Comparison of ENCODE assay signal across 26 mouse cellular contexts in genomic region chr1:162453030-162453429, GRCm38 (mm10). TPM values are rescaled to one million over a fixed set of nuclear protein-coding genes. Genes with fewer than 3 reads are reported as not detected.
"Had no signal": no experiment of that assay in that cellular context is flagged by ENCODE, and none has a peak within 500 bp of the region (broad histone marks: within the 10 kb centered on the region; RNA-seq: fewer than 3 reads in every experiment).

No protein-coding gene starts in this region.

- DNase-seq: liver; liver, embryonic 13.5 days; liver, postnatal 0 days; lung, adult 18-20 months; lung, adult 2 months; lung, postnatal 4 days had no signal

- H3K4me3 ChIP-seq: limb, embryonic 10.5 days; limb, embryonic 12.5 days; limb, embryonic 13.5 days; limb, embryonic 15.5 days; liver, embryonic 12.5 days; liver, embryonic 13.5 days; liver, embryonic 15.5 days; lung, embryonic 15.5 days; megakaryocyte, embryonic 14.5 days; midbrain, embryonic 10.5 days; midbrain, embryonic 12.5 days; midbrain, embryonic 13.5 days; midbrain, embryonic 15.5 days; myocyte; neural tube, embryonic 12.5 days; neural tube, embryonic 13.5 days had no signal

- H3K27me3 ChIP-seq: limb, embryonic 12.5 days; limb, embryonic 13.5 days; limb, embryonic 15.5 days; liver, embryonic 12.5 days; liver, embryonic 13.5 days; liver, embryonic 15.5 days; lung, embryonic 15.5 days; megakaryocyte, embryonic 14.5 days; midbrain, embryonic 12.5 days; midbrain, embryonic 13.5 days; midbrain, embryonic 15.5 days; neural tube, embryonic 12.5 days; neural tube, embryonic 13.5 days had no signal

- H3K4me1 ChIP-seq: liver, embryonic 15.5 days; megakaryocyte, embryonic 14.5 days; midbrain, embryonic 10.5 days; midbrain, embryonic 12.5 days; midbrain, embryonic 15.5 days had no signal

- H3K4me2 ChIP-seq: limb, embryonic 12.5 days; limb, embryonic 13.5 days; limb, embryonic 15.5 days; liver, embryonic 11.5 days; liver, embryonic 12.5 days; liver, embryonic 13.5 days; liver, embryonic 15.5 days; lung, embryonic 14.5 days; lung, embryonic 15.5 days; midbrain, embryonic 11.5 days; midbrain, embryonic 12.5 days; midbrain, embryonic 13.5 days; midbrain, embryonic 15.5 days; neural tube, embryonic 12.5 days; neural tube, embryonic 13.5 days had no signal

- ATAC-seq: liver, embryonic 12.5 days; liver, postnatal 0 days; midbrain, embryonic 13.5 days had no signal

- H3K36me3 ChIP-seq: limb, embryonic 10.5 days; limb, embryonic 12.5 days; limb, embryonic 13.5 days; limb, embryonic 15.5 days; liver, embryonic 12.5 days; liver, embryonic 13.5 days; liver, embryonic 15.5 days; lung, embryonic 15.5 days; midbrain, embryonic 10.5 days; midbrain, embryonic 12.5 days; midbrain, embryonic 13.5 days; midbrain, embryonic 15.5 days; neural tube, embryonic 12.5 days; neural tube, embryonic 13.5 days had no signal

- H3K27ac ChIP-seq: limb, embryonic 10.5 days; limb, embryonic 12.5 days; limb, embryonic 13.5 days; limb, embryonic 15.5 days; liver, embryonic 12.5 days; liver, embryonic 13.5 days; liver, embryonic 14.5 days; liver, embryonic 15.5 days; lung, embryonic 15.5 days; macrophage; midbrain, embryonic 10.5 days; midbrain, embryonic 12.5 days; midbrain, embryonic 13.5 days; midbrain, embryonic 15.5 days; neural tube, embryonic 12.5 days; neural tube, embryonic 13.5 days had no signal

- H3K9ac ChIP-seq: limb, embryonic 12.5 days; limb, embryonic 13.5 days; limb, embryonic 15.5 days; liver, embryonic 12.5 days; liver, embryonic 13.5 days; liver, embryonic 14.5 days; liver, embryonic 15.5 days; liver, postnatal 0 days; lung, embryonic 14.5 days; lung, embryonic 15.5 days; midbrain, embryonic 12.5 days; midbrain, embryonic 13.5 days; midbrain, embryonic 15.5 days; neural tube, embryonic 12.5 days; neural tube, embryonic 13.5 days had no signal

- H3K9me3 ChIP-seq: limb, embryonic 10.5 days; limb, embryonic 13.5 days; limb, embryonic 15.5 days; liver, embryonic 12.5 days; liver, embryonic 13.5 days; liver, embryonic 15.5 days; lung, embryonic 15.5 days; megakaryocyte, embryonic 14.5 days; midbrain, embryonic 10.5 days; midbrain, embryonic 12.5 days; midbrain, embryonic 13.5 days; midbrain, embryonic 15.5 days; neural tube, embryonic 12.5 days; neural tube, embryonic 13.5 days had no signal

RNA-seq across cellular contexts. Expression of gene Dnm3, which starts 24.8 kb away (rescaled TPM):
- polyA plus RNA-seq: macrophage had no signal
